Mouse (Mus musculus) left cerebral cortex, adult 18-20 months (tissue): Measurements from ENCODE around the gene Pitpnc1. TPM values are rescaled to one million over a fixed set of nuclear protein-coding genes. Genes with fewer than 3 reads are reported as not detected.

ENCODE experiments used
- DNase-seq, 2 experiments: peaks; one replicate each; pipeline ENCODE4 v3.0.0; 2021 to 2022; ENCODE audit warnings: low spot score in 2 of 2, mixed read lengths in 1 of 2
- total RNA-seq, 2 experiments: library from RNA; stranded (reverse); gene quantifications; 2 replicates each; pipeline ENCODE4 v1.2.3; 2021

Pitpnc1 gene
- total RNA-seq, 2 experiments from 2014 or later = 48.5 to 51.7 TPM

DNA sequence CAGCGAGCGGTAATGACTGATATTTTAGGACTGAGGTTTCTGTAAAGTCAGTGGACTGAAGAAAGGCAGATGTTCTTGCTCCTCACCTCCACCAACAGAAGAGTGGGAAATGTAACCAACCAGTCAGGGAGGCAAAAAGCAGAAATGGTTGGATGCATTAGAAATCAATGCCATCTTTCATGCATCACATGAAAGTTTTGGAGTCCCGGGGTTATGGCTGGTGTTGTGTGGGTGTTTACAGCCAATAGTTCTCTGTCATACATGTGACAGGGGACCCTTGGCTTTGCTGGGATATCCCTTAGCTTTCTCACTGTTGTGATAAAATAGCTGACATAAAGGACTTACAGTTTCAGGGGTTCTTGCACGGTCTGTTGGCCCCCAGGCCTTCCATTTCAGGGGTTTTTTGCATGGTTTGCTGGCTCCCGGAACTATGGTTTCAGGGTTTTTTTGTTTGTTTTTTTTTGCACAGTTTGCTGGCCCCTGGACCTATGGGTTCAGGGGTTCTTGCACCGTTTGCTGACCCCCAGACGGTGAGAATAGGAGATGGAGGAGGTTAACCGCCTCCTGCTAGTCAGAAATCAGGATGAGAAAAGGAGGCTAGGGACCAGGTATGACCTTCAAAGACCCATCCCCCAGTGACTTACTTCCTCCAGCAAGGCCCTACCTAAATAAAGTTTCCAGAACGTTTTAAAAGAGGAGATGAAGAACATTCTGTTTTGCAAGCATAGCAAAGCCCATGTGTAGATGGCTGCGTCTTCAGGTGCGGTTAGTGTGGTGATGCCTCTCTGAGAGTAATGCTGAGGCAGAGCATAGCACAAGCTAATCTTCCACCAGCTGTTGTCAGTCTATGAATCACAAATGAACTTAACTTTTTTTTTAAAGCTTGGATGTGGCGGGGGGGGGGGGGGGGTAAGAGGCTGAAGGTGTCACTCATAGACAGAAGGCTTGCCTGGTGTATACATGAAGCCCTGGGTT lies 27.1 kb downstream of the Pitpnc1 start:
- DNase-seq = no peak

DNA sequence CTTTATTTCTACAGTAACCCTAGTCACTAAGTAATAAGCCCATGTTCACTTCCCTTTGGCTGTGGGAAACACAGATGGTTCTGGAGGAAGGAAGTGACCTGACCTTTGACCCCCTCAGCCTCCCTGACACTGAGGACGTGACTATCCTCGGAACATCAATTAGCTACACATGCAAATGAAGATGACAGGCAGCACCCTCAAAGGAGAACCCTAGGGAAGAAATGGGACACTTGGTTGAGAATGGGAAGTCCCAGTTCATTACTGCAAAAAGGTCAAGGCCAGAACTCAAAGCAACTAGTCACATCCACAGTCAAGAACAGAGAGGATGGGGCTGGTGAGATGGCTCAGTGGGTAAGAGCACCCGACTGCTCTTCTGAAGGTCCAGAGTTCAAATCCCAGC lies 29.4 kb downstream of the Pitpnc1 start:
- no peak for DNase-seq

DNA sequence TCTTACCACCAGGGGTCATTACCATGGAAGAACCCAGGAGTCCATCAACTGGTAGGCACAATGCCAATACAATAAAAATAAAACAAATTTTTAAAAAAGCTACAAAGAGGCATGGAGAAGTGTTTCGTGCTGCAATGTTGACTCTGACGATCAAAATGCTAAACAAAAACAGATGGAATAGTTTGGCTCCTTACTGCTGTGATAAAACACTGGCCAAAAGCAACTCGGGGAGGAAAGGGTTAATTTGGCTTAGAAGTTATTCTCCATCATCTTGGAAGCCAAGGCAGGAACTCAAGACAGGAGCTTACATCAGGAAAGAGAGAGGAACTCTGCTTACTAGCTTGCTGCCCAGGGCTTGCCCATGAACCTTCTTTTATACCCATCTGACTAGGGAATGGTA lies 32.4 kb downstream of the Pitpnc1 start:
- DNase-seq = no peak

DNA sequence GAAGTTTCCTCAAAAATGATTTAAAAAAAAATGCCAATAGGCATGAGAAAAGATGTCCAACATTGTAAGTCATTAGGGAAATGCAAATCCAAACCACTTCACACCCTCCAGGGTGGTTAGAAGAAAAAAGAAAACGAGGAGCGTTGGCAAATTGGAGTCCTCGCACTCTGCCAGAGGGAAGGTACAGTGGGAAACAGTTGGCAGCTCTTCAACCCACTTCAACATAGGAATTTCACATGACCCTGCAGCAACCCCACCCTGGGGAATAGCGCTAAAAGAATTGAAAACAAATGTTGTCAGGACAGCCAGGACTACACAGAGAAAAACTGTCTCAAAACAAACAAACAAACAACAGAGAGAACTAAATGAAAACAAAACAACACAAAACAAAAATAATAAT lies 32.8 kb downstream of the Pitpnc1 start:
- DNase-seq = no peak

DNA sequence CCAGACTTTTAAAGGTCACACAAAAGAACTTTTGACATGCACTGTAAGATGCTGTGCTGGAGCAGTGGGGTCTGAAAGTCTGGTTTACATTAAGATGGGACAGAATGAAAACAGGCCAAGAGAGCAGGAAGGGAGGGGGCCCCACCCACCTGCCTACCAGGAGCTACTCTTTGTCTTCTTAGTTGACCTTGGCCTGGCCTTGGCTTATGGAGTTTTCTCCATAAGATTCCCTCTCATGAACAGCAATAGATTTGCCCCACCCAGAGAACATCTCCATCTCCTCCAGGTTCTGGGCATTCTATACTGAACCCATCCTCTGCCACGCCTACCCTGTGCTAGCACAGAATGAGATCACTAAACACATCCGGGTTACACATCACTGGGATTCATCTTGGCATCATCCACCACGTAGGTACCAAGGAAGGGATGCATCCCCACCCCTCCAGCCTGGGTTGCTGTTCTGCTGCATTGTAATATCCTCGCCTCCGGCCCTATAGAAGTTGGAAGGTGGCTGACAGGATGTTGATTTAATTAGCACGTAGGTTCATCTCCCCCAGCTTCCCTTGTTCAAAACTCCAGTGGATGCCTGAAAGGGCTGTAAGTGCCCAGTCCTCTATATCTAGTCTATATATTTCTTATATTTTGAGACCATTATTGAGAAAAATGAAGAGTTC lies 34.6 kb downstream of the Pitpnc1 start:
- DNase-seq = no peak

DNA sequence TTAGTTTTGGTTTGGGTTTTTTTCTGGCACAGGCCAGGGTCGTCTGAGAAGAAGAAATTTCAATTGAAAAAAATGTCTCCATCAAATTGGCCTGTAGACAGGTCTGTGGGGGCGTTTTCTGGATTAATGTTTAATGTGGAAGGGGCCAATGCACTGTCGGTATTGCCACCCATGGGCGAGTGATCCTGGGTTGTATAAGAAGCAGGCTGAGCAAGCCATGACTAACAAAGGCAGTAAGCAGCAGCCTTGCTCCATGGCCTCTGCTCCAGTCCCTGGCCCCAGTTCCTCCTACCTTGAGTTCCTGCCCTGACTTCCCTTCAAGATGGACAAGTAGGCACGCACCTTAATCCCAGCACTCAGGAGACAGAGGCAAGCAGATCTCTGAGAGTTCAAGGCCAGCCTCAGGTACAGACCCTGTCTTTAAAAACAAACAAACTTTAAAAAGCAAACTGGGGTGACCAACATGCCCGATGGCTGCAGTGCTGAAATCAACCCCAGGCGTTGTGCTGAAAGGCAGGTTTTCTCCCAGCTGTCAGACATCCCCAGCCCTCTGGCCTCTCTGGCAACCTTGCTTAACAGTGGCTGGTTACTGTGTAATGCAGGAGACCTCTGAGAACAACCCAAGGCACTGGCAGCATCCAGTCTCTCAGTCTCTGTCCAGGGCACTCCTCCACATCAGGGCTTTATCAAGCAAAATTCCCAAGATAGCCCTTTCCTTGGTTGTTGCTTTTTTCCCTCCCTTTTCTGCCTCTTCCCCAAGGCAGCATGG lies 39.1 kb downstream of the Pitpnc1 start:
- DNase-seq = no peak

DNA sequence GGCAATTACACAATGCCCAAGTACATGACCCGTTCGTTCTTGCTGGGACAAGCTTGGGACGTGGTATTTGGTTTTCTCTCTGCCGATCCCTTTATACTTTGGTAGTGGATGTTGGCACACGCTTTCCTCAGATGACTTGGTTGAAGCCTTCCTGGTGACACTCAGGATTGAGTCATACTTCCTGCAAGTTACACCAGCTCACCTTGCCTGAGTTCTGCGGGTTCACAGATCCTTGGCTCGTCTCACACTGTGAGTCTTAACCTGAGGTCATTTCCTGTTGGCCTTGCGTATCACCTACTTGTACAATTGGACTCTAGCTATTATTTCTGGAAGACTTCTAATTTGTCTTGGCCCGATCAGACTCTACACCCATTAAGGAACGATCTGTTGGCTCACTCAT lies 42.5 kb downstream of the Pitpnc1 start:
- DNase-seq = no peak

DNA sequence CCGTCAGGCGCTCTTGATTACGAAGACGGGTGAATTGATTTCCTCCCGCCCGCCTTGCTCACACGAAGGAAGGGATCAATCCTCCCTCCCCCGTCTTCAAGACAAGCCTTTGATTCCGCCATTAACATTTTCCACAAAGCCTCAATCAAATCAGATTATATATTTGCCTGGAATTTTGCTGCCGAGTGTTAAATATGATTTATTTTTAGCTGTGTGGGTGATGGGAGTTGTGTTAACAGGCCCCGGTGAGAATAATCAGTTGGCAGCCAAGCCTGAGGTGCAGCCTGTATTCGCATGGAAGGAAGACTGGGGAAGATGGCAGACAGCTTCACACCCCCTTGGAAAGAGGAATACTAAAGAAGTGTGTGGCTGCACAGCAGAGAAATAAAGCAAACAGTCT lies 46.3 kb downstream of the Pitpnc1 start:
- no peak for DNase-seq

DNA sequence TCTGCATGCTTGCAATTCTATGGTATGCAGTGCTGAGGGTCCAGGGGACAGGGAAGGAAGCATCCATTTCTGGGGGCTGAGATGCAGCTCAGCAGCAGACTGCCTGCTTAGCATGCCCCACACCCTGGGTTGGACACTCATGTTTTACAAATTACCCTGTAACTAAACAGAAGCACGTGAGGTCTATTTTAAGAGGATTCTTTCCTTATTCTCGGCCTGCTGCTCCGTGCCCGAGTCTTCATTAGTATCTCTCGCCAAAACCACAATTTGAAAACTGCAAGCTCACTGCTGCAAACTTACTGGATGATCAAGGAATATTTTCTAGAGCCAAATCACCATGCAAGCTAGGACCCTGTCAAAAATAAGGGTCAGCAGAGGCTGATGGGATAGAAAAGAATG lies 48.1 kb downstream of the Pitpnc1 start:
- DNase-seq = no peak

DNA sequence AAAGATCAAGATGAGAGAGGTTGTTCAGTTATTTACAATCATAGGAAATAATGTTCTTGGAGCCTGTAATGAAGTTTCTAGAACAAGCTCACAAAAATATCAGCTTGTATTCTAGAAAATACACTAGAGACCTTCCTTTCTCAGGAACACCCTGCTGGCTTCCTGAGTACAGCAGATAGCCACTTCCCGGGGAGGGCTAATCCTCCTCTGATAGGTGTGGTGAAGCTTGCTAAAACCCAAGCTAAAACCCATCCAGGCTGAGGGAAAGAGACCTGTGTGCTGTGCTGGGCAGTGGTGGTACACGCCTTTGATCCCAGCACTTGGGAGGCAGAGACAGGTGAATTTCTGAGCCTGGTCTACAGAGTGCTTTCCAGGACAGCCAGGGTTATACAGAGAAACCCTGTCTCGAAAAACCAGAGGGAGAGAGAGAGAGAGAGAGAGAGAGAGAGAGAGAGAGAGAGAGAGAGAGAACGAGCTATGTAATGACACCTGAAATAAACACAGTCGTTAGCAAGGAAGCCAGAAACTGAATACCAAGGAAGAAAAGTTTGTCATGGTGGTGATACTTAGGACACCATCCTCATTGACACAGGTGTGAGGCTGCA lies 48.6 kb downstream of the Pitpnc1 start:
- DNase-seq = no peak

DNA sequence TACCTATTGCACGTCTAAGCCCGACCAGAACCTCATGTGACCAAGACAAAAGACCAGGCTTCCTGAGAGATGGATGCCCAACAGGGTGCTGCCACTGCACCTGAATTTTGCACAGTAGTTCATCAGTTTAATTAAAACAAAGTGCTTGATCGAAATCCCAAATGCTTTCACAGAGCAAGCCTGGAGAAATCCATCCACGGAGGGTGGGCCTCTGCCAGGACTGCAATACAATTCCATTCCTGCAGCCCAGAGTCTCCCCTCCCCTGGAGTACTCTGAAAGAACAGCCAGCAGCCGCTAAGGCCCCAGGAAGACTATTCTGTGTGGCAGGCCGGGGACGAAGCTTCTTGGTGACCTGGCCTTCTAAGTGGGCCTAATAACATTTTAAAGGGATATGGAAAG lies 50.6 kb downstream of the Pitpnc1 start:
- DNase-seq = no peak

DNA sequence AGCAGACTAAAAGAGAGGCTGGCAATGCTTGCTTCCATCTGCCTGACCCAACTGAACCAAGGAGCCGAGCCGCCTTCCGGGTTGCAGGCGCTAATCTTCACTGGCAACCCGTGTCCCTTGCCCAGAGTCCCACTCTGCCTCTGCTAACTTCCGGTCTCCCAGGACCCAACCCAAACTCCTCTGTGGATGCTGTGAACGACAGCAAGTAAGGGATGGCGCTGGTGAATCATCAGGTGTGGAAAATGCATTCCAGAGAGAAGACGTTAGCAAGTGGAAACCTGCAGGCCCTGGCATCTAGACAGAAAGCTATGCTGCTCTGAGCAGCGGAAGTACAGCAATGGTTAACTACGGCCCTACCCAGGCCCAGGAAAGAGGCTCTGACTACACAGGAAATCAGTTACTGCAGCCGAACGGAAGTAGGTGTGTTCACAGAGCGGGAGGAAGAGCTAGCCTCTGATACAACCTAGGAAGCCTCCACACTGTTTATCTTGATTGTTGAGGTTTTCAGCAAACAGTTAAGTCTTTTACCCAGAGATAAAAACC lies 53.4 kb downstream of the Pitpnc1 start:
- DNase-seq = no peak

DNA sequence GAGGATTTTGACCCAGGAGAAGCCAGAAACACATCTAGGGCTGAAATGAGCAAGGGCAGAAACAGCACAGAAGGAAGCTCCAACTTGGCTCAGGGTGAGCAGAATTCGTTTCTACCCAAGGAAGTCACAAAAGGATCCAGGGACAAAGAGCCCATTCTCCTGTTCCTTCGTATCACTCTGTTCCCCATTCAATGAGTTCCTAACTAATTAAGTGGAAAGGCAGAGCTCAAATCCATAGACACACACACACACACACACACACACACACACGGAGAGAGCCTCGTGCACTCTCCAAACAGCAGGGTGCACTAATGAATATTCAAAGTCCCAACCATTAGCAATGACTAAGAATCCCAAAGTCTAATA lies 54.0 kb downstream of the Pitpnc1 start:
- no peak for DNase-seq

DNA sequence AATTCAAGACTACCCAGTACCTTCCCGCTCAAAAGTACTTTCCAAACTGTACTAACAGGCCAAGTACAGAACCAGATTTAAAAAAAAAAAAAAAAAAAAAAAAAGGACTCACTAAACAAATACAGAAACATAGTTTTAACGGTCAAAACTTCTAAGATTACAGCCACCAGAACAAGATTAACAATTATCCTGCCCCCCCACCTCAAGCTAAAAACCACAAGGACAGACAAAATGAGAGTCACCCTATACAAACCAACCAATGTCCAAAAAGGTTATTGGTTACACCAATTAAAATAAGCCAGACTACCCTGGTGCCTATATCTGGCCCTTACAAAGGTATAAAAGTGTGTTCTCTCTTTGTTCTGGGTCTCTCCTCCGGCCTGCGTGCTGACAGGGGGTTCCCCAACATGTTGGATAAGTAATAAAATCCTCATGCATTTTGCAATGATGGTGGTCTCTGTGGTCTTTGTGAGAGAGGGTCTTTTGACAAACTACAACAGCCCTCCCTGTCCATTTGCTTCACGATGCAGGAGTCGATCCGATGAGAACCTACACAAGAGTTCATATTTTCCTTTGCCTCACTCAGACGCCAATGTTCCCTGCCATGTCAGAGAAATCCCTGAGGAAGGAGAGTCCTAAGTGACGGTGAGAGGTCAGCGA lies 54.5 kb downstream of the Pitpnc1 start:
- no peak for DNase-seq

DNA sequence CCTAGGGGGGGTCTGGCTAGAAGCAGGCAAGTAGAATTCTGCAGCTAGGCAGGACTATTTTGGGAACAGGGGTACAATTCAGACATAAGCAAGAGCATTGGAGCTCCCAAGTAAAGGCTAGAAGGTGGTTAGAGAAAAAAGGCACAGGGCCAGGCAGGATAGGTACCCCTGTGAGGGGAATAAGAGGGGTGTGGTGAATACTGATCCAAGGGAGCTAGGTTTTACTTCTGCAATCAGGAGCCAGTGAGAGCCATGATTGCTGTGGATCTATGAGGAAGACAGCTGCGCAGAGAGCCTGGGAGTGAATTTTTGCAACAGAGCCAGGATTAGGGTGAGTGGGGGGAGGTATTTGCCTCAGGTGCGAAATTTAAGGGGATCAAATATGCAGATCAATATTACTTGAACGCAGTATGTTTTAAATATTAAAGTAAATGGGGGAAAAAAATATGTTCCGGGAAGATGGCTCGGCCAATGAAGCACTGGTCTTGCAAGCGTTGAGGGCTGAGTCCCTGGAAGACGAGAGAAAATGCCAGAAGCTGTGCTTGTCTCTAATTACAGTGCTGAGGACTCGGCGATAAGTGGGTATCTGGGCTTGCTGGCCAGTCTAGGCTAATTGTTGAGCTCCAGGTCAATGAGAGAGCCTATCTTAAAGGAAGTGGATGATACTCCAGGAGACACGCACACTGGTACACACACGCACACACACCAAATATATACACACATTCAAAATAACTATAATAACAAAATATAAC lies 55.3 kb downstream of the Pitpnc1 start:
- DNase-seq = no peak

DNA sequence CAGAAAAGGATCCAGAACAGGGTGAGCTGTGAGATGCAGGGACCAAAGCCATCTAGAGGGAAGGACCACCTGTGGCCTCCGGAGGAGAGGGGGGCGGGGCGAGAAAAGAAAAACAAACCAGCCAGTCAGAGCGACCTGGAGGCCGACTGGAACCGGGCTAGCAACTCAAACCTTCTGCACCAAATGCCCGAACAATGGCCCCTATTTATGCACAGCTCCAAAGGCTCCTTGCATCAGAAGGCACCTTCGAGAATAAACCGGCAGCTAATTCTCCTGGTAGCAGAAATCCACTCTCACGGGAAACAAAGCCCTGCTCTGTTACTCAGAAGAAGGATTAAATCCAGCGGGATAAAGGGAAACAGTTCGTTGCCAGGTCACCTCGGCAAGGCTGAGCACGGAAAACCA lies 57.2 kb downstream of the Pitpnc1 start:
- peak in 1 of 2 experiments; percentile 29 for DNase-seq

DNA sequence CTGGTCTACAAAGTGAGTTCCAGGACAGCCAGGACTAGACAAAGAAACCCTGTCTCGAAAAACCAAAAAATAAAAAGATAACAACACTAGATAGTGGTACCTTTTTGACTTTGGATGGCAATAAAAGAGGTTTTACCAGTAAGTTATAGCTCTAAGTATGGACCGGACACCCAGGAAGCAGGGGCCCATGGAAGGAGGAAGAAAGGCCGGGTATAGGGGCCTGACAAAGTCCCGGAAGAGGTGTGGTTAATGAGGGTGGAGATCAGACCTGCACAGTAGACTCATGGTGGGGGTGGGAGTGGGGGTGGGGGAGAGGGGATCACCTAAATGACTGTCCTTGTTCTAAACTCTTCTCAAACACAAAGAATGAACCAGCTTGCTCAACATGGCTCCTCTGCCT lies 58.4 kb downstream of the Pitpnc1 start:
- no peak for DNase-seq

DNA sequence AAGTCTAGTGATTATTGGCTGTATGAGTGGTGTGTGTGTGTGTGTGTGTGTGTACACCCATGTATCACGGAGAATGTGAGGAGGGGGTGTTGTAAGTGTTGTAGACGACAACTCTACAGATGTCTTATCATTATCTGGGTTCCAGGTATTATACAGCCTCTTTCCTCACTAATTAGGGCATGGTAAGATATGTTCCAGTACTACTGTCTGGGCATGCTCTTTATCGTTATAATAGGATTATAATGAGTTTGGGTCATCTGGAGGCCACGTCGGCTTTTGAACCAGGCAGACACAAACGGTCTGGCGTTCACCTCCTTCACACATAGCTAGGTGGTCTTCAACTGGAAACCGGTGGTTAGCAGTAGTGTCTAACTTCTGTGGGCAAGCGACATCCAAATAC lies 58.9 kb downstream of the Pitpnc1 start:
- DNase-seq = no peak

DNA sequence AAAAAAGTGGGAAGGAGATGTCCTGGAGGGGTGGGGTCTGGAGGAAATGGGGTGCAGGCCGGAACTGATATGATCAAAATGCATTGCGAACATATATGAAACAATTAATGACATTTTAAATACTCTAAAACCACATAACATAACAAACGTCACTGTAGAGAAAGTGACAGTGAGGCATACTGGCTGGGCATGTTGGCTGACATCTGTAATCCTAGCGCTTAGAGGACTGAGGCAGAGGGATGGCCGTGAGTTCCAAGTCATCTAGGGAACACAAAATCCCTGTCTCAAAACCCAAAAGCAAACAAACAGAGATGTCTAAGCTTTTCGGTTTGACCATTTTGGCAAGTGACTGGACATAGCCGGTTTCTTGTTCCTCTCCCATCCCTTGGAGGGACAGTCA lies 59.7 kb downstream of the Pitpnc1 start:
- no peak for DNase-seq
